15 mouse cellular contexts compared by ENCODE assay signal in genomic region chr15:59756141-59756540, GRCm38 (mm10).
DNase-seq lines count a peak whose midpoint lies in the region; ATAC-seq and TF ChIP-seq lines count a peak whose summit lies in the region.
"Had no signal": no experiment of that assay in that cellular context is flagged by ENCODE, and none has a peak within 500 bp of the region (broad histone marks: within the 10 kb centered on the region; RNA-seq: fewer than 3 reads in every experiment).

No protein-coding gene starts in this region.

- no peak overlapping the region for H3K27ac ChIP-seq in lung, postnatal 0 days (ENCODE audit: low read length)
- H3K27ac ChIP-seq: forebrain, embryonic 13.5 days; liver, embryonic 15.5 days; midbrain, embryonic 13.5 days had no signal

- WGBS in lung, postnatal 0 days = 38% methylated on average over 6 of the region's 6 CpGs

- DNase-seq in adrenal gland, postnatal 10 days = peak; percentile 24
- no peak for DNase-seq in adrenal gland, postnatal 4 days (ENCODE audit: low spot score in 2 of 2)
- peak; percentile 30 for DNase-seq in kidney, adult 9 months
- DNase-seq in kidney, adult 18-20 months = no peak
- peak; percentile 41 for DNase-seq in gastrocnemius, postnatal 25 days
- DNase-seq in lung, postnatal 0 days (ENCODE audit: low spot score) = peak; percentile 82
- DNase-seq in T-cell, adult 2 months (ENCODE audit: low spot score) = no peak
- DNase-seq in urinary bladder, postnatal 10 days (ENCODE audit: low spot score) = no peak
- DNase-seq: cerebellum, adult 11-12 months; layer of hippocampus, adult 9-11 months; left cerebral cortex, postnatal 4 days; thymus, adult 2 months had no signal

- peak; percentile 21; the same call in 1 of the 2 replicates for TF ChIP-seq EP300 in lung, postnatal 0 days (IDR thresholded peaks at IDR 0.05)

- H3K4me2 ChIP-seq in lung, postnatal 0 days (replicated peaks; ENCODE audit: low read depth, low read length) = no peak overlapping the region
- H3K4me2 ChIP-seq: forebrain, embryonic 13.5 days; liver, embryonic 15.5 days; midbrain, embryonic 13.5 days had no signal

- H3K27me3 ChIP-seq in lung, postnatal 0 days (replicated peaks; ENCODE audit: insufficient read depth, low read length) = no peaks in the 10 kb centered on the region
- H3K27me3 ChIP-seq: forebrain, embryonic 13.5 days; liver, embryonic 15.5 days; midbrain, embryonic 13.5 days had no signal

- no peaks in the 10 kb centered on the region for H3K9me3 ChIP-seq in lung, postnatal 0 days (ENCODE audit: low read length)
- H3K9me3 ChIP-seq: forebrain, embryonic 13.5 days; liver, embryonic 15.5 days; midbrain, embryonic 13.5 days had no signal

- no peak overlapping the region for H3K9ac ChIP-seq in lung, postnatal 0 days (replicated peaks; ENCODE audit: low read depth)
- H3K9ac ChIP-seq: forebrain, embryonic 13.5 days; liver, embryonic 15.5 days; midbrain, embryonic 13.5 days had no signal

- TF ChIP-seq CTCF in lung, postnatal 0 days (IDR thresholded peaks at IDR 0.05) = no peak

- no peaks in the 10 kb centered on the region for H3K4me1 ChIP-seq in lung, postnatal 0 days (ENCODE audit: insufficient read depth, low read depth, low read length)
- H3K4me1 ChIP-seq: liver, embryonic 15.5 days; midbrain, embryonic 13.5 days had no signal

- no peaks in the 10 kb centered on the region for H3K36me3 ChIP-seq in lung, postnatal 0 days (ENCODE audit: insufficient read depth, low read length)
- H3K36me3 ChIP-seq: liver, embryonic 15.5 days; midbrain, embryonic 13.5 days had no signal

- no peak overlapping the region for H3K4me3 ChIP-seq in lung, postnatal 0 days (ENCODE audit: low read depth, low read length)
- H3K4me3 ChIP-seq: forebrain, embryonic 13.5 days; liver, embryonic 15.5 days; midbrain, embryonic 13.5 days had no signal

- peak; percentile 34 for ATAC-seq in lung, postnatal 0 days
- ATAC-seq: forebrain, embryonic 13.5 days; midbrain, embryonic 13.5 days had no signal

Comparison
In these comparisons a context has a peak if more than half of its experiments do, and no peak if none do; other contexts are left out.
1. DNase-seq: peak in adrenal gland, postnatal 10 days (single experiment), kidney, adult 9 months (single experiment), gastrocnemius, postnatal 25 days (single experiment) and lung, postnatal 0 days (single experiment); none in adrenal gland, postnatal 4 days (0 of 2), kidney, adult 18-20 months (single experiment), T-cell, adult 2 months (single experiment) and urinary bladder, postnatal 10 days (single experiment).